Mouse (Mus musculus): ENCODE results near the gene Ubtd2.

Ubtd2 gene

GRCm38 (mm10) chr11:32546483-32546882, 91.3 kb downstream of the Ubtd2 start:
- no peak for DNase-seq (ENCODE audit: low read depth)

- no peak for DNase-seq (ENCODE audit: low read depth)
These were observed 92.3 kb downstream of the Ubtd2 start for GRCm38 (mm10) chr11:32547391-32547947.

- DNase-seq (ENCODE audit: low read depth): no peak
These were observed 93.1 kb downstream of the Ubtd2 start for GRCm38 (mm10) chr11:32548240-32548639.

GRCm38 (mm10) chr11:32549236-32549635, 94.1 kb downstream of the Ubtd2 start:
- no peak for DNase-seq (ENCODE audit: low read depth)

- no peak for DNase-seq (ENCODE audit: low read depth)
These were observed 94.9 kb downstream of the Ubtd2 start for GRCm38 (mm10) chr11:32550102-32550501.

GRCm38 (mm10) chr11:32551056-32551455, 95.9 kb downstream of the Ubtd2 start:
- no peak for DNase-seq (ENCODE audit: low read depth)

- no peak for DNase-seq (ENCODE audit: low read depth)
These were observed 96.6 kb downstream of the Ubtd2 start for GRCm38 (mm10) chr11:32551579-32552297.

- DNase-seq (ENCODE audit: low read depth): peak; percentile 98
These were observed 97.4 kb downstream of the Ubtd2 start for GRCm38 (mm10) chr11:32552401-32553090.

- no peak for DNase-seq (ENCODE audit: low read depth)
These were observed 98.4 kb downstream of the Ubtd2 start for GRCm38 (mm10) chr11:32553311-32554140.

GRCm38 (mm10) chr11:32554141-32555091, 99.2 kb downstream of the Ubtd2 start:
- no peak for DNase-seq (ENCODE audit: low read depth)

GRCm38 (mm10) chr11:32555103-32555689, 100.0 kb downstream of the Ubtd2 start:
- no peak for DNase-seq (ENCODE audit: low read depth)

GRCm38 (mm10) chr11:32556333-32556990, 101.3 kb downstream of the Ubtd2 start:
- DNase-seq (ENCODE audit: low read depth): no peak

- peak; percentile 53 for DNase-seq (ENCODE audit: low read depth)
These were observed 102.9 kb downstream of the Ubtd2 start for GRCm38 (mm10) chr11:32558026-32558425.

- DNase-seq (ENCODE audit: low read depth): no peak
These were observed 103.5 kb downstream of the Ubtd2 start for GRCm38 (mm10) chr11:32558677-32559076.

- DNase-seq (ENCODE audit: low read depth): no peak
These were observed 105.0 kb downstream of the Ubtd2 start for GRCm38 (mm10) chr11:32560015-32560770.

- DNase-seq (ENCODE audit: low read depth): no peak
These were observed 106.5 kb downstream of the Ubtd2 start for GRCm38 (mm10) chr11:32561465-32562355.

- no peak for DNase-seq (ENCODE audit: low read depth)
These were observed 107.5 kb downstream of the Ubtd2 start for GRCm38 (mm10) chr11:32562706-32563105.

GRCm38 (mm10) chr11:32563660-32564059, 108.5 kb downstream of the Ubtd2 start:
- DNase-seq (ENCODE audit: low read depth): no peak
